9 mouse cellular contexts compared by ENCODE assay signal in the genomic region with DNA sequence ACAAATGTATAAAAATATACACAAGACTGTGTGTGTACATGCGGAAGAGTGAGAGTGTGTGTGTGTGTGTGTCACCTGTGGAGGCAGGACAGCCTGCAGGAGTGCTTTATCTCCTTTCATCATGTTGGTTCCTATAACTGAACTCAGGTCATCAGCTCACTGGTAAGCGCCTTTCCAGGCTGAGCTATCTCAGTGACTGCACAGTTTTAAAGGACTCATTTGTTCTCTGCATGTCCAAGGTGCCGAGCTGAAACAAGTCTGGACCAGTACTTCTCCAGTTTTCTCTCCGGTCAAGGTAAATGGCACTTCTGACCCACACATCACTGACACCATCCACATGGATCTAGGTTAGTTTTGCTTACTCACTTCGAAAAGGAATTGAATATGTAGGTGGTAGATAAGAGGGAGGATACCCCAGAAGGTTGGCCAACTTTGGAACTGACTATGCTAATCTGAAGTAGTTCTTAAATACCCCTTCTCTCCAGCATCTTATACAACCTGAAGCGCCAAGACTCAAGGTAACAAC. TPM values are rescaled to one million over a fixed set of nuclear protein-coding genes. Genes with fewer than 3 reads are reported as not detected.
DNase-seq lines count a peak whose midpoint lies in the region; ATAC-seq lines count a peak whose summit lies in the region.
"Had no signal": no experiment of that assay in that cellular context is flagged by ENCODE, and none has a peak within 500 bp of the region (broad histone marks: within the 10 kb centered on the region; RNA-seq: fewer than 3 reads in every experiment).

No protein-coding gene starts in this region.

- peak overlapping the region; percentile 83 for H3K4me2 ChIP-seq in heart, embryonic 13.5 days
- H3K4me2 ChIP-seq in intestine, embryonic 15.5 days (replicated peaks), result peak overlapping the region; percentile 64
- H3K4me2 ChIP-seq in midbrain, embryonic 12.5 days (replicated peaks), result peak overlapping the region; percentile 75

- no peak for DNase-seq in heart, postnatal 25 days (ENCODE audit: low spot score)
- DNase-seq in embryonic facial prominence, embryonic 10.5 days (ENCODE audit: low spot score), result no peak
- DNase-seq in adrenal gland, postnatal 4 days (ENCODE audit: low spot score in 2 of 2), result no peak
- no peak for DNase-seq in adrenal gland, postnatal 25 days
- DNase-seq in ovary, postnatal 36 days (ENCODE audit: low spot score), result no peak
- DNase-seq: thymus, adult 2 months had no signal

- no peak for ATAC-seq in heart, embryonic 13.5 days (ENCODE audit: extremely low read depth, insufficient number of reproducible peaks, low FRiP score, low TSS enrichment)
- no peak for ATAC-seq in intestine, embryonic 15.5 days
- ATAC-seq in midbrain, embryonic 12.5 days (ENCODE audit: low FRiP score, low read depth), result no peak

- H3K4me3 ChIP-seq in heart, embryonic 13.5 days, result peak overlapping the region; percentile 94
- peak overlapping the region; percentile 91 for H3K4me3 ChIP-seq in embryonic facial prominence, embryonic 10.5 days
- H3K4me3 ChIP-seq in intestine, embryonic 15.5 days (replicated peaks), result no peak overlapping the region
- H3K4me3 ChIP-seq in midbrain, embryonic 12.5 days, result peak overlapping the region; percentile 98; the same call in 1 of the 2 replicates

- no peaks in the 10 kb centered on the region for H3K9me3 ChIP-seq in heart, embryonic 13.5 days
- no peaks in the 10 kb centered on the region for H3K9me3 ChIP-seq in embryonic facial prominence, embryonic 10.5 days
- H3K9me3 ChIP-seq in intestine, embryonic 15.5 days, result no peaks in the 10 kb centered on the region
- no peaks in the 10 kb centered on the region for H3K9me3 ChIP-seq in midbrain, embryonic 12.5 days

- no peak overlapping the region for H3K27ac ChIP-seq in heart, embryonic 13.5 days (replicated peaks)
- no peak overlapping the region for H3K27ac ChIP-seq in embryonic facial prominence, embryonic 10.5 days (replicated peaks)
- H3K27ac ChIP-seq in intestine, embryonic 15.5 days, result no peak overlapping the region
- H3K27ac ChIP-seq in midbrain, embryonic 12.5 days (replicated peaks), result no peak overlapping the region

- H3K36me3 ChIP-seq in heart, embryonic 13.5 days, result peaks cover 7% of the 10 kb centered on the region; the same call in 1 of the 2 replicates
- peaks cover 14% of the 10 kb centered on the region; the same call in 1 of the 2 replicates for H3K36me3 ChIP-seq in embryonic facial prominence, embryonic 10.5 days (replicated peaks)
- H3K36me3 ChIP-seq in intestine, embryonic 15.5 days, result no peaks in the 10 kb centered on the region
- H3K36me3 ChIP-seq in midbrain, embryonic 12.5 days, result no peaks in the 10 kb centered on the region

- H3K4me1 ChIP-seq in heart, embryonic 13.5 days, result peaks cover 60% of the 10 kb centered on the region
- H3K4me1 ChIP-seq in embryonic facial prominence, embryonic 10.5 days, result peaks cover 49% of the 10 kb centered on the region
- H3K4me1 ChIP-seq in intestine, embryonic 15.5 days (replicated peaks), result peaks cover 15% of the 10 kb centered on the region
- H3K4me1 ChIP-seq in midbrain, embryonic 12.5 days, result peaks cover 33% of the 10 kb centered on the region

- 76% methylated on average over 6 of the region's 6 CpGs for WGBS in heart, embryonic 13.5 days
- WGBS in embryonic facial prominence, embryonic 10.5 days, result 89% methylated on average over 6 of the region's 6 CpGs
- WGBS in intestine, embryonic 15.5 days, result 81% methylated on average over 6 of the region's 6 CpGs
- 91% methylated on average over 6 of the region's 6 CpGs for WGBS in midbrain, embryonic 12.5 days

- intact Hi-C loops in heart, postnatal 25 days (cut with DNase I), result no loop called here

- no peaks in the 10 kb centered on the region for H3K27me3 ChIP-seq in heart, embryonic 13.5 days (replicated peaks)
- no peaks in the 10 kb centered on the region for H3K27me3 ChIP-seq in embryonic facial prominence, embryonic 10.5 days (replicated peaks; ENCODE audit: low read depth, poor library complexity, severe bottlenecking)
- H3K27me3 ChIP-seq in intestine, embryonic 15.5 days (replicated peaks), result no peaks in the 10 kb centered on the region
- no peaks in the 10 kb centered on the region for H3K27me3 ChIP-seq in midbrain, embryonic 12.5 days

- no peak overlapping the region for H3K9ac ChIP-seq in heart, embryonic 13.5 days
- H3K9ac ChIP-seq in intestine, embryonic 15.5 days, result no peak overlapping the region
- no peak overlapping the region for H3K9ac ChIP-seq in midbrain, embryonic 12.5 days (replicated peaks)

RNA-seq across cellular contexts. Expression of a gene that starts 2.5 kb away (rescaled TPM):
- 6.3 and 7.2 TPM in 2 replicates for polyA plus RNA-seq in heart, embryonic 13.5 days (2015; fragmentation: Nextera tagmentation; extraction: Ambion mirVana)
- total RNA-seq in heart, postnatal 25 days (2021), result 10 to 100 TPM; 23.5 to 25.5 TPM
- 3.4 and 3.8 TPM in 2 replicates for polyA plus RNA-seq in embryonic facial prominence, embryonic 10.5 days (2016; fragmentation: Nextera tagmentation; extraction: Ambion mirVana)
- 4.4 and 4.6 TPM in 2 replicates for polyA plus RNA-seq in intestine, embryonic 15.5 days (2015; fragmentation: Nextera tagmentation; extraction: Ambion mirVana)
- polyA plus RNA-seq in midbrain, embryonic 12.5 days (2016; fragmentation: Nextera tagmentation; extraction: Ambion mirVana), result 27.0 and 37.1 TPM in 2 replicates
- total RNA-seq in adrenal gland, postnatal 4 days (2021), result 10 to 100 TPM; 40.3 to 44.5 TPM
- total RNA-seq in adrenal gland, postnatal 25 days (2021), result 30.6 and 42.4 TPM in 2 replicates
